Mouse (Mus musculus): ENCODE results near the gene Etl4.

- TF ChIP-seq CHD1 (IDR thresholded peaks at IDR 0.05; ENCODE audit: low read depth, low read length) (no peak), POLR2A (IDR thresholded peaks at IDR 0.05; ENCODE audit: control insufficient read depth in 1 of 2, insufficient read depth in 1 of 2, low read depth in 1 of 2, low read length in 2 of 2, poor library complexity in 1 of 2) (no peak), MAX (IDR thresholded peaks at IDR 0.05; ENCODE audit: low read length) (no peak), SMC3 (IDR thresholded peaks at IDR 0.05; ENCODE audit: low read depth, low read length) (no peak), CTCF (IDR thresholded peaks at IDR 0.05 in 2 of 3, conservative IDR thresholded peaks at IDR 0.05 in 1 of 3; ENCODE audit: control insufficient read depth in 1 of 3, insufficient read depth in 1 of 3, low read depth in 2 of 3, low read length in 3 of 3, poor library complexity in 1 of 3, severe bottlenecking in 1 of 3) (no peak)
Measured at GRCm38 (mm10) chr2:20571940-20572339, 662.4 kb downstream of the Etl4 start.
